Mouse (Mus musculus) erythroblast, embryonic 14.5 days (primary cell): Measurements from ENCODE around the gene Rptor. TPM values are rescaled to one million over a fixed set of nuclear protein-coding genes. Genes with fewer than 3 reads are reported as not detected.

Experiments
- H3K27me3 ChIP-seq: 2 replicates; pipeline ENCODE4 v1.6.1; 2012; ENCODE audit warnings: inconsistent platforms; ENCODE audit not compliant: control insufficient read depth
- H3K36me3 ChIP-seq: 2 replicates; pipeline ENCODE4 v1.6.1; 2012; ENCODE audit warnings: mild to moderate bottlenecking, inconsistent platforms; ENCODE audit not compliant: control insufficient read depth
- H3K4me1 ChIP-seq: 2 replicates; pipeline ENCODE4 v1.6.1; 2012; ENCODE audit warnings: inconsistent platforms; ENCODE audit not compliant: control insufficient read depth
- H3K4me3 ChIP-seq: replicated peaks from 2 replicates; pipeline ENCODE3; 2012; ENCODE audit warnings: moderate library complexity, mild to moderate bottlenecking, inconsistent platforms
- H3K9me3 ChIP-seq: 2 replicates; pipeline ENCODE4 v1.6.1; 2012; ENCODE audit warnings: low read length, inconsistent platforms, mixed read lengths; ENCODE audit not compliant: control insufficient read depth
- GATA1 ChIP-seq: IDR thresholded peaks from 2 replicates; pipeline ENCODE4 v1.6.1; 2012; ENCODE audit warnings: low read length, inconsistent platforms, mixed read lengths
- TAL1 ChIP-seq: IDR thresholded peaks from 3 replicates; pipeline ENCODE4 v1.6.1; 2012; ENCODE audit warnings: low read length, inconsistent platforms, mixed read lengths
- polyA plus RNA-seq: library from polyadenylated mRNA; stranded (reverse); fragments of >175 nt; gene quantifications from 2 replicates; pipeline ENCODE4 v1.2.3, GENCODE M21; 2012

Gene Rptor
- polyA plus RNA-seq, 1 experiment, result 1.5 TPM

DNA sequence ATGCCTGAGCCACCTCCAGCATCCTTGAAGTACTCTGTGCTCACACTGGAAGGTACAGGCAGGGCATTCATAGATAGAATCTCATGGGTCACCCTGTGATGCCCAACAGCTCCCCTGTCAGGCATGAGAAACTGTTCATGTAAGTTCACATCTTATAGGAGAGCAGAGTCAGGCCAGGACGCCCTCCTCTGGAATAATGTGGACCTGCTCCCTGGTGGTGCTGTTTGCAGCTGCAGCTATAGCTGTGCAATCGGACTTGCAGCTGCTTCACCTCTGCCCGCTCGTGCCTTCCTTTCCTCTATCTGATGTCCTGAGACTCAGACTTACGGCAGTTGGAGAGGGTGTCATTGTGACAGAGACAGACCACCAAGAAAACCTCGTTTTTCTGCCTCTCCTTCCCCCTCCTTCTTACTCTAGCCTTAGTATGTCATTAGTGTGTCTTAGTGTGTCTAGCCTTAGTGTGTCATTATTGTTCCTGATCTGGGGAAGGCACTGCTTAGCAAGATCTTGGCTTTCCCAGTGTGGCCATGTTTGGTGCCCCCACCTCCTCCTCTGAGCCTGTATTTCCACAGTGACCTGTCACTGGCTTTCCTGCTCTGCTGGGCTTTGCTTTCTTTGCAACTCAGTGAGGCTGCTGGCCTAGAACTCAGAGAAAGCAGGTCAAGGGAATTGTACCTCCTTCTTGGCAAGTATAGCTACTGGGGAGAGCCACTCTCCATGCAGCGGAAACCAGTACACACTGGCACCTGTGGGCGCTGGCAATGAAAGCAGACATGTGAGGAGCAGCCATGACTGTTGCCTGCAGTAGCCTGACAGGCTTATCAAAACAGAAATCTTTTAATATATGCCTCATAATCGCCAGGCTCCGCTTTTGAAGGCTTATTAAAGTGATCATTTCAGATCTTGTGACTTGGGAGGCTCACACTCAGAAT is 237.0 kb downstream of the Rptor start:
- Histone ChIP-seq H3K36me3 (peaks cover 28% of the 10 kb centered on the region), H3K4me1 (no peaks in the 10 kb centered on the region)
- no peak for TF ChIP-seq GATA1
- no peak for TF ChIP-seq TAL1

DNA sequence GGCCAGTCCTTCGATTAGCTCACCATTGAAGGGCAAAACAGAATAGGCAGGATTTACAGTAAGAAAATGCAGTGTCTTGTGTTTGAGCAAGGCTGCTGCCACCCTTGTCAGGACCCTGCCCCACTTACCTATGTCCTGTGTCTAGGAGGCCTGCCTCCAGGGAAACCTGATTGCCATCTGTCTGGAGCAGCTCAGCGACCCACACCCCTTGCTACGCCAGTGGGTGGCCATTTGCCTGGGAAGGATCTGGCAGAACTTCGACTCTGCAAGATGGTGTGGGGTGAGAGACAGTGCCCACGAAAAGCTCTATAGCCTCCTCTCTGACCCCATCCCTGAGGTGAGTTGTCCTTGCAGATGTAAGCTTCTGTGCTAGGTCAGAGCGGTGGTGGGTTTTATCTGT is 243.9 kb downstream of the Rptor start:
- H3K4me1 ChIP-seq, result peaks cover 2% of the 10 kb centered on the region
- H3K9me3 ChIP-seq, result no peaks in the 10 kb centered on the region
- no peaks in the 10 kb centered on the region for H3K27me3 ChIP-seq
- TF ChIP-seq GATA1, result no peak
- peaks cover 65% of the 10 kb centered on the region for H3K36me3 ChIP-seq
- no peak overlapping the region for H3K4me3 ChIP-seq

More for the DNA sequence above, 237.0 kb downstream of the Rptor start:
- Histone ChIP-seq H3K27me3 (no peaks in the 10 kb centered on the region), H3K4me3 (no peak overlapping the region), H3K9me3 (no peaks in the 10 kb centered on the region)

DNA sequence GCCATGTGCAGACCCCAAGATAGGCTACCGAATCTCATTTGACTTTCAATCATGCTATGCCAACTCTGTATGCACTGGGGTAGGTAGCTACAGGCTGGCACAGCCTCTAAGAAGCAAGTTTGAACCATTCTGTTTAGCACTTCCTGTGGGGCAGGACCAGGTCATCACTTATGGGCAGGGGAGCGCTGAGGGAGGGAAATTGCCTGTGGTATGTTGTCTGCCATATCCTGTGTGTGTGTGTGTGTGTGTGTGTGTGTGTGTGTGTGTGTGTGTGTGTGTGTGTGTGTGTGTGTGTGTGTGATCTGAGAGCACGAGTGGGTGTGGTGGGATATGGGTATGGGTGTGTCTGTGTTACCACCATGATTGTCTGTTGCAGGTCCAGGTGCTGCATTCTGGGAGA is 244.4 kb downstream of the Rptor start:
- Histone ChIP-seq H3K27me3 (no peaks in the 10 kb centered on the region), H3K4me3 (no peak overlapping the region), H3K9me3 (no peaks in the 10 kb centered on the region), H3K4me1 (peaks cover 2% of the 10 kb centered on the region), H3K36me3 (peaks cover 66% of the 10 kb centered on the region)
- TF ChIP-seq TAL1 (no peak), GATA1 (no peak)

DNA sequence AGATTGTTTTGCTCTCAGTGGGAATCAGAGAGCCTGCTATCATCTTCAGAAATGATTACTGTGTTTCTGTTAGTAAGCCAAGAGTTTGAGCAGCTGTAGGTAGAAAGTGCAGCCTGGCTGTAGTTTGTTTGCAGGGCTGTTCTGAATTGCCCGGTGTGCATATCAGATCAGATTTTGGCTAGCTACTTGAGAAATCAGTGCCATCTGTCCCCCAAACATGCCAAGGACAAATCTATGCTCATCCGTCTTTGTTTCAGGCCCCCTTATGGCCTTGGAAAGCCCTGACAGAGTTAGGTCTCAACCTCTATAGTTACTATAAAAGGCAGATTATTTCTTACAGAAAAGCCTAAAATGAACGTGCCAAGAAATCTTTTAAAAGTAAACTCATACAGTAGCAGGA is 244.9 kb downstream of the Rptor start:
- no peaks in the 10 kb centered on the region for H3K27me3 ChIP-seq
- TF ChIP-seq TAL1, result no peak
- H3K9me3 ChIP-seq, result no peaks in the 10 kb centered on the region
- peaks cover 71% of the 10 kb centered on the region for H3K36me3 ChIP-seq
- H3K4me3 ChIP-seq, result no peak overlapping the region
- H3K4me1 ChIP-seq, result peaks cover 2% of the 10 kb centered on the region

DNA sequence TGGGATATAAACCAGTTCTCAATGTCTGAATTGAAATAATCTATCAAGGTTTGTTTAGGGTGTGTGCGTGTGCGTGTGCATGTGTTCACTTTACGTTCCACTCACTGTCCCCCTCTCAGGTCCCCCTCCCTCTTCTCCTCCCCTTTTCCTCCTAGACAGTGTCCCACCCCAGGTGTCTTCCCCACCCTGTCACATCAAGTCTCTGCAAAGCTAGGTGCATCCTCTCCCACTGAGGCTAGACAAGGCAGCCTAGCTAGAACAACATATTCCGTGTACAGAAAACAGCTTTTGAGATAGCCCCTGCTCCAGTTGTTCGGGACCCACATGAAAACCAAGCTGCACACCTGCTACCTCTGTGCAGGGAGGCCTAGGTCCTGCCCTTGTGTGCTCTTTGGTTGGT is 245.5 kb downstream of the Rptor start:
- no peaks in the 10 kb centered on the region for H3K9me3 ChIP-seq
- peaks cover 74% of the 10 kb centered on the region for H3K36me3 ChIP-seq
- H3K4me1 ChIP-seq, result peaks cover 2% of the 10 kb centered on the region
- H3K4me3 ChIP-seq, result no peak overlapping the region
- no peaks in the 10 kb centered on the region for H3K27me3 ChIP-seq
- TF ChIP-seq TAL1 (no peak), GATA1 (no peak)

DNA sequence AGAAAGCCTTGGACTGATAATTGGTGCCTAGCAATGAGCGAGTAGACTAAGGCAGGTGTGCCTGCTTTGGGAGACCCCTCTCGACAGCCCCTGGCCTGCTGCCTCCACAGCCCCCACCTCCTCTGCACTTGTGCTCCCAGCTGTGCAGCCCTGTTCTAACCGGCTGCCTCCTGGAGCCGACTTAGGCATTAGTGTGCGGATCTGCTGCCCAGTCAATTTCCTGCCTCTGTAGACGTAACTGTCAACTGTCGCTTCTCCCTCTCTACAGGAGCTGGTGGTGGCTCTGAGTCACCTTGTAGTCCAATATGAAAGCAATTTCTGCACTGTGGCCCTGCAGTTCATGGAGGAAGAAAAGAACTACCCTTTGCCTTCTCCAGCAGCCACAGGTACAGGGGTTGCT is 253.3 kb downstream of the Rptor start:
- TF ChIP-seq TAL1 (no peak), GATA1 (no peak)
- Histone ChIP-seq H3K4me3 (no peak overlapping the region), H3K27me3 (no peaks in the 10 kb centered on the region), H3K4me1 (no peaks in the 10 kb centered on the region; the same call in none of the 2 replicates), H3K9me3 (no peaks in the 10 kb centered on the region), H3K36me3 (peaks cover 86% of the 10 kb centered on the region)

DNA sequence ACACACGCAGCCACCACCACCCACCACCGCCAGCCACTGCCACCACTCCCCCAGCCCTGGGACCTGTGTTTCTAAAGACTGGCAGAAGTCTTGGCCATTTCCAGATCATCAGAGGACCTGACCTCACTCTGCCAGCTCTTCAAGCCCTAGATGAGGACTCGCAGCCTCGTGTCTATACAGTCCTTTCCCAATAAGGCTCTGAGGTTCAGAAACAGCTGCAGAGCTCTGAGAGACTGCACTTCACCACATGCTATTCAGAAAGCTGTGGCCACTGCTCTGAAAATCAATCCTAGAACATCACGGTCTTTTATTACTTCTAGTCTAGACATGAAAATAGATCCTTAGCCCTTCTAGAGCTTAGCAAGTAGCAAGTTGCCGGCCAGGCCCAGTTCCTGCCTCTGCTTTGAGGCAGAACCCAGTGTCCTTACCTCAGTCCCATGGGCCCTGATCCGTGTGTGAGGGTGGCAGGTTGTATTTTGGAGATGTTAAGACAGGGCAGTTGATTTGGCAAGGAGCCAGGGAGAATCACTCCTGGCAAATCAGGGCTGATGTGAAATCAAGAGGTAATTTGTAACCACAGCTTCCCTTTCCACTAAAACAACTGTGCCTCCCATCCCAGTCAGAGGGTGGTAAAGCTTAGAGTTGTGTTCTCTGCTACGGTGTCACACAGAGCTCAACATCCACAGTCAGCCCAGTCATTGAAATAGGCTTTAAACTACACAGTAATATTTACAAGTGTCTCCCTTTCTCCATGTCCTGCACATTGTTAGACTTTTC is 260.0 kb downstream of the Rptor start:
- Histone ChIP-seq H3K4me1 (no peaks in the 10 kb centered on the region), H3K27me3 (no peaks in the 10 kb centered on the region), H3K36me3 (peaks cover 69% of the 10 kb centered on the region), H3K9me3 (no peaks in the 10 kb centered on the region), H3K4me3 (no peak overlapping the region)
- TF ChIP-seq GATA1 (no peak), TAL1 (no peak)

DNA sequence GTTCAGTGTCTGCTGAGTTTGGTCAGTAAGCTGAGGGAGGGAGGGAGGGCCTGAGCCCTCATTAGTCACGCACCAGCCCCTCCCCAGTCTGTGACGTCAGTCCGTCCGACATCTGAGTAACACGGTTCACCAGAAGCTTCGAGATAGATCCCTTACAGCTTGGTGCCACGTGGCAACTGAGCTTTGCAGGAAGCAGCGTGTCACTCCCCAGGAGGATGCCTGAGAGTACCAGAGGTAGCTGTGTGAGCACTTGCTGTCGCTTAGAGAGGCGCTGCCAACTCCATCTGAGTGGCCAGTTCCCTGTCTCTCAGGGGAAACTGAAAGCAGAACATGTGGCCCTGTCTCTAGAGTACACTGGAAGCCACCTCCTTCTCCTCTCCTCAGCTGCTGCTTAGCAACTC is 260.7 kb downstream of the Rptor start:
- Histone ChIP-seq H3K4me3 (no peak overlapping the region), H3K27me3 (no peaks in the 10 kb centered on the region), H3K4me1 (no peaks in the 10 kb centered on the region), H3K9me3 (no peaks in the 10 kb centered on the region), H3K36me3 (peaks cover 67% of the 10 kb centered on the region)
- no peak for TF ChIP-seq TAL1
- no peak for TF ChIP-seq GATA1

DNA sequence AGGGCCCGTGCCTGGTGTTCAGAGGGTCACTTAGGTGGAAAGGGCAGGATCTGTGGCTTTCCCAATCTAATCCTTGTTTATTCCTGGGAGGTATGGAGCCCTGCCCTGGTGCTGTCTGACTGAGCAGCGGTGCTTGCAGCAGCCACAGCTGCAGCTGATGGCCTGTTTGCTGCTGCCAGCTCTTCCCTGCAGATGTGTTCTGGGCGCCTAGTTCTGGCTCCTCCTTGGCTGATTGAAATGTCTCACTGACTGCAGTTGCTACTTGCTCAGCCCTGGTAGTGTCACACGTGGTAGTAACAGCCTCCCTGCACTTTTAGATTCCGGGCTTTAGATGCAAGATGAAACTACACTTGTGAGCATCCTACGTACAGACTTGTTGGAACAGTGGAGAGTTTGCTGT is 264.1 kb downstream of the Rptor start:
- Histone ChIP-seq H3K4me1 (no peaks in the 10 kb centered on the region), H3K27me3 (no peaks in the 10 kb centered on the region), H3K36me3 (peaks cover 77% of the 10 kb centered on the region), H3K4me3 (no peak overlapping the region), H3K9me3 (no peaks in the 10 kb centered on the region)
- no peak for TF ChIP-seq GATA1
- TF ChIP-seq TAL1, result no peak
